Mouse (Mus musculus): ENCODE results near the gene Mob3b.

DNA sequence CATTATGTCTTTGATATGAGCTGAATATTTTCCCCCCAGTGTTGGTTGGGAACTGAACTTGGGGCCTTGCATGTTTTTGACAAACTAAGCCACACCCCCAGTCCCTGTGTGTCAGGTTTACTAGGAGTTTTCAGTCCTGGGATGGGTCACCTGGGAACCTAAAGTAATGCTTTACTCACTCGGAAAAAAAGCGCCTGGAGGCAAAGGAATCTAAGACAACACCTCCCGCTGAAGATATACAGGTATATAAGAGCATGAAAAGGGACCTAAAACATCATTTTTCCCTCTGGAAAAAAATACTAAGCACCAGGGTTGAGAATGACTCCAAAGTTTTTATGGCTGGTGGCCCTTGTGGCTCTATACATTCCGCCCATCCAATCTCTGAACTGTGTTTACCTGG lies 5.5 kb downstream of the Mob3b start, which contains the start of gene Ifnk:
- TF ChIP-seq TAL1 (IDR thresholded peaks at IDR 0.05; ENCODE audit: low read length) = no peak
- TF ChIP-seq GATA1 (IDR thresholded peaks at IDR 0.05; ENCODE audit: low read length) = no peak

Measured in erythroblast, embryonic 14.5 days (primary cell).